Mouse (Mus musculus): ENCODE data around the gene Stx1a. TPM values are rescaled to one million over a fixed set of nuclear protein-coding genes. Genes with fewer than 3 reads are reported as not detected.
"Not testable (repeated sequence)": the region's sequence is repeated elsewhere in the genome, so short reads cannot be mapped to it uniquely, and the experiment has no call there.

Gene Stx1a
- total and polyA plus RNA-seq, 2 experiments from 2014 or later: 165 to 190 TPM

DNA sequence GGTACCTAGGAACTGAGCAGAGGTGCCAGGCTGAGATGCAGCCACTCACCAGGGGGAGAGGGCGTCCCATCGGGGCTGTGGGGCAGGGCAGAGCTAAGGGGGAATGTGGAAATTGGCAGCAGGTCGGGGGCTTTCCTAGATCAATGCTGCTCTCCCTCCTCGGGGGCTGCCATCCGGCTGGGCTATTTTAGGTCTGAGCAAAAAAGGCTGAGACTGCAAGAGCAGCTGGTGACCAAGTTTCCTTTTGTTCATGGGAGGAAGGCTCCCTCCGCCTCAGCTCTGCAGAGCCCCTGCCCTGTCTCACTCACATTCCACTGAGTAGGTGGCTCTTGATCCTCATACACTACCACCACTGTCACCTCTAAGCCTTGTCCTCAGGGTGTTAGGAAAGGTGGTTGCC lies 16.8 kb downstream of the Stx1a start:
- no peak overlapping the region for H3K27ac ChIP-seq (ENCODE audit: low read depth, low read length)
- H3K4me3 ChIP-seq (ENCODE audit: low read depth, low read length): no peak overlapping the region
- DNase-seq (ENCODE audit: low spot score) (no peak), ATAC-seq (ENCODE audit: low FRiP score) (no peak)
- H3K36me3 ChIP-seq (ENCODE audit: insufficient read depth, low read length): peaks cover 24% of the 10 kb centered on the region
- H3K4me2 ChIP-seq (ENCODE audit: low read depth, low read length, poor library complexity, severe bottlenecking): no peak overlapping the region
- H3K9me3 ChIP-seq (ENCODE audit: low read length): no peaks in the 10 kb centered on the region
- H3K27me3 ChIP-seq (ENCODE audit: insufficient read depth, low read length): no peaks in the 10 kb centered on the region
- 34% methylated on average over 6 of the region's 6 CpGs for WGBS
- H3K4me1 ChIP-seq (ENCODE audit: insufficient read depth, low read length): no peaks in the 10 kb centered on the region
- no peak for TF ChIP-seq CTCF (IDR thresholded peaks at IDR 0.05)
- H3K9ac ChIP-seq (replicated peaks; ENCODE audit: low read length, poor library complexity, severe bottlenecking): no peak overlapping the region

DNA sequence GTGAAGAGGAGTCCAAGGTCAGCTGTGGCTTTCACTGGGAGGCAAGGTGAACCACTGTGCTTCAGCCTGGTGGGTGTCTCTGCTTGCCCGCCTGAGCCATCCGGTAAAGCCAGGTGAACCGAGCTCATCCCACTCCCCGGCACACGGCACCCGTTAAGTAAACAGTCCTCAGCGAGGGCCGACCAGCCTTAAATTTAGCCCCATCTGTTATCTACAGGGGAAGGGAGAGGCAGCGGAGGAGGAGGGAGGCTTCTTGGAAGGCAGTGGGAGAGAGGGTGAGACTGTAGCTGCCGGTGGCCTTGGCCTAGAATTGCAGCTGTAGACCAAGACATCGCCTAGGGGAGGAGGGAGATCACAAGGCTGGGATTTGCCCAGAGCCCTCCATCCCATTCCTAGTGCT lies 17.5 kb downstream of the Stx1a start:
- ATAC-seq (ENCODE audit: low FRiP score) (no peak), DNase-seq (ENCODE audit: low spot score) (no peak)

DNA sequence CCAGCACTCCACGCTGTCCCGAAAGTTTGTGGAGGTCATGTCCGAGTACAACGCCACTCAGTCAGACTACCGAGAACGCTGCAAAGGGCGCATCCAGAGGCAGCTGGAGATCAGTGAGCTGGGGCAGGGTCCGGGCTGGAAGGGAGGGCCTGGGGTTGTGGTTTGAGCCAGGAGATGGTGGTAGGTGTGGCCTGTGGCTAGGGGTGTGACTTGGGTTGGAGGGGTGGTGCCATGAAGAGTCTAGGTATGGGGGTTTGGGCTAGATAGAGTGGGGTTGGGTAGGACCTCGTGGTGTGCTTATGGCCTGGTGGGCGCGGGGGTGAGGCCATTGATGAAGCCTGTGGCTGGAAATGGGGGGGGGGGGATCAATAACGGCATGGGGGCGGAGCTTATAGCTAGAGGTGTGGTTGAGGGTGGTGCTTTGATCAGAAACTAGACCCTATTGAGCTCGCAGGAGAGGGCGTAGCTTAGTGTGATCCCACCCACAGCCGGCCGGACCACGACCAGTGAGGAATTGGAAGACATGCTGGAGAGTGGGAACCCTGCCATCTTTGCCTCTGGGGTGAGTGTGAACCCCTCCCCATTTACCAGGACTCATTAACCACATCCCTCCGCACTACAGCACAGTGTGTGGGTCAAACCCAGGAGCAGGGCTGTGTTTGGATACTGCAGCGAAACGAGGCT lies 19.0 kb downstream of the Stx1a start:
- TF ChIP-seq CTCF (IDR thresholded peaks at IDR 0.05): no peak
- H3K36me3 ChIP-seq (ENCODE audit: insufficient read depth, low read length): peaks cover 44% of the 10 kb centered on the region
- H3K4me2 ChIP-seq (ENCODE audit: low read depth, low read length, poor library complexity, severe bottlenecking): no peak overlapping the region
- no peaks in the 10 kb centered on the region for H3K9me3 ChIP-seq (ENCODE audit: low read length)
- H3K4me3 ChIP-seq (ENCODE audit: low read depth, low read length): no peak overlapping the region
- H3K27ac ChIP-seq (ENCODE audit: low read depth, low read length): no peak overlapping the region
- no peak overlapping the region for H3K9ac ChIP-seq (replicated peaks; ENCODE audit: low read length, poor library complexity, severe bottlenecking)
- no peak for DNase-seq (ENCODE audit: low spot score)
- H3K4me1 ChIP-seq (ENCODE audit: insufficient read depth, low read length): no peaks in the 10 kb centered on the region
- 0 out of 2 replicates have a peak, but pooled peaks have one; percentile 38 for ATAC-seq (ENCODE audit: low FRiP score)
- WGBS: 33% methylated on average over 21 of the region's 21 CpGs
- H3K27me3 ChIP-seq (ENCODE audit: insufficient read depth, low read length): no peaks in the 10 kb centered on the region

More for the DNA sequence above, 17.5 kb downstream of the Stx1a start:
- no peaks in the 10 kb centered on the region for H3K27me3 ChIP-seq (ENCODE audit: insufficient read depth, low read length)
- WGBS: 86% methylated on average over 11 of the region's 11 CpGs
- H3K4me2 ChIP-seq (ENCODE audit: low read depth, low read length, poor library complexity, severe bottlenecking): no peak overlapping the region
- no peak overlapping the region for H3K27ac ChIP-seq (ENCODE audit: low read depth, low read length)
- H3K9me3 ChIP-seq (ENCODE audit: low read length): no peaks in the 10 kb centered on the region
- H3K9ac ChIP-seq (replicated peaks; ENCODE audit: low read length, poor library complexity, severe bottlenecking): no peak overlapping the region
- TF ChIP-seq CTCF (IDR thresholded peaks at IDR 0.05): no peak
- H3K4me1 ChIP-seq (ENCODE audit: insufficient read depth, low read length): no peaks in the 10 kb centered on the region
- peaks cover 31% of the 10 kb centered on the region for H3K36me3 ChIP-seq (ENCODE audit: insufficient read depth, low read length)
- no peak overlapping the region for H3K4me3 ChIP-seq (ENCODE audit: low read depth, low read length)

DNA sequence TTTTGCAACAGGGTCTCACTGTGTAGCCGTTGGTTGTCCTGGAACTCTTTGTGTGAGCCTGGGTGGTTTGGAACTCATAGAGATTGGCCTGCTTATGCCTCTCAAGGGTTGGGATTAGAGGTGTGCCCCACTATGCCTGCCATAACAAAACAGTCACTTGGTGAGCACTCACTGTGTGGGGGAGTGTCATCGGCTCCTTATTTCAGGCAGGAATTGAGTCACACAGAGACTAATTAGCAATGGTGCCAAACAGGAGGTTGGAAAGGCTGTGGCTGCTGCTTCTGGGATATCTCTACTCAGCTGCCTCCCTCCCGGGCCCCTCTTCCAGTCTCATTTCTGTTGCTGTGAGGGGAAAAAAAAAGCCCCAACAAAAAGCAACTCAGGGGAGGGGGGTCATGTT lies 21.3 kb downstream of the Stx1a start:
- Histone ChIP-seq H3K36me3 (ENCODE audit: insufficient read depth, low read length) (peaks cover 46% of the 10 kb centered on the region), H3K27me3 (ENCODE audit: insufficient read depth, low read length) (no peaks in the 10 kb centered on the region), H3K4me2 (ENCODE audit: low read depth, low read length, poor library complexity, severe bottlenecking) (no peak overlapping the region), H3K9ac (replicated peaks; ENCODE audit: low read length, poor library complexity, severe bottlenecking) (no peak overlapping the region), H3K27ac (ENCODE audit: low read depth, low read length) (no peak overlapping the region), H3K4me3 (ENCODE audit: low read depth, low read length) (no peak overlapping the region), H3K4me1 (ENCODE audit: insufficient read depth, low read length) (no peaks in the 10 kb centered on the region), H3K9me3 (ENCODE audit: low read length) (no peaks in the 10 kb centered on the region)
- TF ChIP-seq CTCF (IDR thresholded peaks at IDR 0.05): no peak
- ATAC-seq (ENCODE audit: low FRiP score): no peak
- 90% methylated on average over 3 of the region's 3 CpGs for WGBS
- DNase-seq (ENCODE audit: low spot score): no peak

DNA sequence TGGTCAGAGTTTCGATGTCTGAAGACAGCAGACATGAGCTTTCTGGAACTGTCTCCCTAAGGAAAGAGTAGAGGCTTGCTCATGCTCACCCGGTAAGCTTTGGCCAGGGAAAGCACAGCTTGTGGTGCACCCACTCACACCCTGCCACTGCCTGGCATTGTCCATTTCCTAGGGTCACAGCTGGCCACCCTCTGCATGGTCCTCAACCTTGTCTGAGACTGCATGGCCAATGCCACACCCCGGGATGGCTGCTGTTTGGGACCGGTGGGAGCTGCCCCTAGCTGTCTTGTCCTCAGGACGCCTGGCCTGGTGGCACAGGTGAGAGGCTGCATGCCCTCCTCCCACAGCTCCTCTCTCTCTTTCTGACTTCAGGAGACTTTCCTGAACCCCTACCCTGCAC lies 25.3 kb downstream of the Stx1a start:
- H3K27ac ChIP-seq (ENCODE audit: low read depth, low read length): no peak overlapping the region
- H3K27me3 ChIP-seq (ENCODE audit: insufficient read depth, low read length): no peaks in the 10 kb centered on the region
- H3K4me2 ChIP-seq (ENCODE audit: low read depth, low read length, poor library complexity, severe bottlenecking): no peak overlapping the region
- ATAC-seq (ENCODE audit: low FRiP score): no peak
- no peak for DNase-seq (ENCODE audit: low spot score)
- peaks cover 60% of the 10 kb centered on the region for H3K36me3 ChIP-seq (ENCODE audit: insufficient read depth, low read length)
- TF ChIP-seq CTCF (IDR thresholded peaks at IDR 0.05): no peak
- no peaks in the 10 kb centered on the region for H3K4me1 ChIP-seq (ENCODE audit: insufficient read depth, low read length)
- H3K4me3 ChIP-seq (ENCODE audit: low read depth, low read length): no peak overlapping the region
- WGBS: 90% methylated on average over 5 of the region's 5 CpGs
- no peaks in the 10 kb centered on the region for H3K9me3 ChIP-seq (ENCODE audit: low read length)
- H3K9ac ChIP-seq (replicated peaks; ENCODE audit: low read length, poor library complexity, severe bottlenecking): no peak overlapping the region

DNA sequence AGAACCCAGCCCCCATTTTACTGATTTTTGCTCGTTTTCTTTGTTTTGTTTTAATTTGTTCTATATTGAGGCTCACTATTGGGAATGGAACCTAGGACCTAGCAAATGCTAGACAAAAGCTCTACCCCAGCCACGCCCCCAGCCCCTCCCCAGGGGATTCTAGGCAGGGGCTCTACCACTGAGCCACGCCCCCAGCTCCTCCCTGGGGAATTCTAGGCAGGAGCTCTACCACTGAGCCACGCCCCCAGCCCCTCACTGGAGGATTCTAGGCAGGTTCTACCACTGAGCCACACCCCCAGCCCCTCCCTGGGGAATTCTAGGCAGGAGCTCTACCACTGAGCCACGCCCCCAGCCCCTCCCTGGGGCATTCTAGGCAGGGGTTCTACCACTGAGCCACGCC lies 26.0 kb downstream of the Stx1a start:
- not testable (repeated sequence) for H3K27me3 ChIP-seq (ENCODE audit: insufficient read depth, low read length); DNase-seq (ENCODE audit: low spot score); H3K4me2 ChIP-seq (ENCODE audit: low read depth, low read length, poor library complexity, severe bottlenecking); H3K4me1 ChIP-seq (ENCODE audit: insufficient read depth, low read length); ATAC-seq (ENCODE audit: low FRiP score); H3K9me3 ChIP-seq (ENCODE audit: low read length); H3K27ac ChIP-seq (ENCODE audit: low read depth, low read length); H3K4me3 ChIP-seq (ENCODE audit: low read depth, low read length); H3K9ac ChIP-seq (replicated peaks; ENCODE audit: low read length, poor library complexity, severe bottlenecking)
- H3K36me3 ChIP-seq (ENCODE audit: insufficient read depth, low read length): peaks cover 67% of the 10 kb centered on the region
- WGBS: 90% methylated on average over 6 of the region's 6 CpGs

Measured in midbrain, postnatal 0 days (tissue).